Mouse (Mus musculus): ENCODE measurements at regions not wholly inside any gene's neighbourhood (a gene's known extent, or its start where the extent isn't known, plus 50 kb on each side); places are given as distances from the start of the nearest gene placed in this dataset.
"Not testable (repeated sequence)": the region's sequence is repeated elsewhere in the genome, so short reads cannot be mapped to it uniquely, and the experiment has no call there.

DNA sequence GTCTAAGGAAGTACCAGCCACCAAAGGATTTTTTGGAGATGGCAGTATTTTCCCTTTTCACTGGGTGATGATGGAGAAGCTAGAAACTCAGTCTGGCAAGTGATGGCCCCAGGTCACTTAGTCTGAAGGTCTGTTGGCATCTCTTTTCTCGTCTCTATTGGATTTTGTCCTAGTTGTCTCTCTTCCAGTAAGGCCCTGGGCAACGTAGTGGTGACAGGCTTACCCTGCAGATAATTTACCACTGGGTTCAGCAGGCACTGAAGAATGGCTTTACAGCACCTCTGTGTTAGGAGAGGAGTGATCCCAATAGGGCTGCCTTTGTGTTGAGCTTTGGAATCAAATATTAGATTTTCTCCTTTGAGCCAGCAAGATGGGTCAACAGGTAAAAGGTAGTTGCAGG lies 87.9 kb upstream of the 1110032F04Rik start:
- Histone ChIP-seq H3K27me3 (no peaks in the 10 kb centered on the region), H3K27ac (no peak overlapping the region), H3K4me1 (0 out of 2 replicates have a peak, but pooled peaks cover 4% of the 10 kb centered on the region), H3K9me3 (no peaks in the 10 kb centered on the region), H3K9ac (no peak overlapping the region), H3K4me2 (no peak overlapping the region), H3K4me3 (no peak overlapping the region), H3K36me3 (no peaks in the 10 kb centered on the region)
- ATAC-seq (ENCODE audit: insufficient number of reproducible peaks, low FRiP score, low TSS enrichment, low read depth): no peak
- WGBS: 32% methylated on average over 2 of the region's 2 CpGs

DNA sequence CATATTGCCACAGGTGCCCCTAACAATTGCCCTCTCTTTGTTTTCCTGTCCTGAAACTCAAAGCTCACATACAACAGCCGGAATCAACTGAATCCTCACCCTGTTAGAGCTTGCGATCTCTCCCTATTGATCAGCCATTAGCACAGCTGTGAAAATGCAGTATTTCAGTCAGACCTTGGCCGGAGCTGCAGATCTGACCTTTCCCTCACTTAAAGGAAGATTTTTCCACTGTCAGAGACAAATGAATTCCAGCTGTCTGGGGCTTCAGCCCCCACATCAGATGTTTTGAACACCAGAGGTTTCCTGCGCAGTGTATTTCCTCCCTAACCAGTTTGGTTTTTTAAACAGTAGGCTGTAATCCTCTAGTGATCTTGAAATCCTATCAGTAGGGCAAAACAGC lies 87.0 kb upstream of the 1110032F04Rik start:
- Histone ChIP-seq H3K4me1 (0 out of 2 replicates have a peak, but pooled peaks cover 4% of the 10 kb centered on the region), H3K27ac (no peak overlapping the region), H3K4me3 (no peak overlapping the region), H3K27me3 (no peaks in the 10 kb centered on the region), H3K9ac (no peak overlapping the region), H3K36me3 (no peaks in the 10 kb centered on the region), H3K9me3 (no peaks in the 10 kb centered on the region), H3K4me2 (no peak overlapping the region)
- 23% methylated on average over 4 of the region's 4 CpGs for WGBS
- ATAC-seq (ENCODE audit: insufficient number of reproducible peaks, low FRiP score, low TSS enrichment, low read depth): no peak

DNA sequence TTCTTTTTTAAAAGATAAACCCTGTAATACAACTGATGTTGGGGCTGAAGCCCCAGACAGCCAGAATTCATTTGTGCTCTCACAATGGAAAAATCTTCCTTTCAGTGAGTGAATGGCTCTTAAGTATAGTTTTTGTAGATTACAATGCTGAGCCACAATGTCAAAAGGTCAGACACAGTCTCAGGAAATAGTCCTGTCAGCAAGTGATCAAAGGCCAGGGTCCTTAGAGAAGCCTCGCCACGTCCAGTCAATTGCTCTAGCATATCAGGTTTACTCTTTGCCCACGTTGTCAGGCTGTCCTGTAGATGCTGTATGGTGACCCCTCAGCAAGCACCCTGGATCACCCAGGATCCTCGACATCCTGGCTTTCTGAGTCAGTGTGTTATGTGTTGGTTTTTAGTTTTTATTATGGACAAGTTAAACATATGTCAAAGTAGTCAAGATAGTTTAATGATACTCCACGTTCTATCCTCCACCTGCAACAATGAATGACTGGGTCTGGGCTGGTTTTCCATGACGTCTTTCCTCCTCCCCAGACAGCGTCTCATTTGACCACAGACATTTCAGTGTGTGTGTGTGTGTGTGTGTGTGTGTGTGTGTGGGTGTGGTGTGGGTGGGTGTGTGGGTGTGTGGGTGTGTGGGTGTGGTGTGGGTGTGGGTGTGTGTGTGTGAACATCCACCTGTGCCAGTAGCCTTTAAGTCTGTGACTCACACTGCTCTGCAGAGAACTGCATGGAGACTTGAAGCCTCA lies 85.5 kb upstream of the 1110032F04Rik start:
- Histone ChIP-seq H3K9me3 (no peaks in the 10 kb centered on the region), H3K36me3 (no peaks in the 10 kb centered on the region), H3K27me3 (no peaks in the 10 kb centered on the region), H3K4me2 (no peak overlapping the region), H3K4me3 (no peak overlapping the region), H3K4me1 (0 out of 2 replicates have a peak, but pooled peaks cover 7% of the 10 kb centered on the region), H3K9ac (no peak overlapping the region), H3K27ac (no peak overlapping the region)
- no peak for ATAC-seq (ENCODE audit: insufficient number of reproducible peaks, low FRiP score, low TSS enrichment, low read depth)
- WGBS: 38% methylated on average over 7 of the region's 7 CpGs

DNA sequence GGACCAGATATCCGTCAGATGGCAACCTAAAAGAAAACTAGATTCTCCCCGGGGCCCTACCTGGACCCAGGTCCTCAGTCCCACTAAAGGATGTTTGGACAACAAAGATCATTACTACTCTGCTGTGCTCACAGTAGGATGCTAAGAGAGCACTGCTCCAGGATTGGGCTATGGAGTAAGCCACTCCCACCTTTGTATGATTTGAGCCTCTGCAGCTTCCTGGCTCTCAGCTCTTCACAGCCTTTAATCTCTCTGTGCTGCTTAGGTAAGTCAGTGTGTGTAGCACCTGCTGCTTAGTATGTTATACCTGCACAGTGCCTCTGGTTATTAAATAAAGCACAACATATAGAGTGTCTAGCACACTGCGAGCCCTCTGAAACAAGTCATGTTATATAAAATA lies 82.6 kb upstream of the 1110032F04Rik start:
- 68% methylated on average over 3 of the region's 3 CpGs for WGBS
- no peak overlapping the region for H3K9ac ChIP-seq
- H3K36me3 ChIP-seq: no peaks in the 10 kb centered on the region
- ATAC-seq (ENCODE audit: insufficient number of reproducible peaks, low FRiP score, low TSS enrichment, low read depth): no peak
- no peaks in the 10 kb centered on the region for H3K27me3 ChIP-seq
- no peak overlapping the region for H3K27ac ChIP-seq
- H3K4me2 ChIP-seq: no peak overlapping the region
- 0 out of 2 replicates have a peak, but pooled peaks cover 7% of the 10 kb centered on the region for H3K4me1 ChIP-seq
- no peaks in the 10 kb centered on the region for H3K9me3 ChIP-seq
- H3K4me3 ChIP-seq: no peak overlapping the region

DNA sequence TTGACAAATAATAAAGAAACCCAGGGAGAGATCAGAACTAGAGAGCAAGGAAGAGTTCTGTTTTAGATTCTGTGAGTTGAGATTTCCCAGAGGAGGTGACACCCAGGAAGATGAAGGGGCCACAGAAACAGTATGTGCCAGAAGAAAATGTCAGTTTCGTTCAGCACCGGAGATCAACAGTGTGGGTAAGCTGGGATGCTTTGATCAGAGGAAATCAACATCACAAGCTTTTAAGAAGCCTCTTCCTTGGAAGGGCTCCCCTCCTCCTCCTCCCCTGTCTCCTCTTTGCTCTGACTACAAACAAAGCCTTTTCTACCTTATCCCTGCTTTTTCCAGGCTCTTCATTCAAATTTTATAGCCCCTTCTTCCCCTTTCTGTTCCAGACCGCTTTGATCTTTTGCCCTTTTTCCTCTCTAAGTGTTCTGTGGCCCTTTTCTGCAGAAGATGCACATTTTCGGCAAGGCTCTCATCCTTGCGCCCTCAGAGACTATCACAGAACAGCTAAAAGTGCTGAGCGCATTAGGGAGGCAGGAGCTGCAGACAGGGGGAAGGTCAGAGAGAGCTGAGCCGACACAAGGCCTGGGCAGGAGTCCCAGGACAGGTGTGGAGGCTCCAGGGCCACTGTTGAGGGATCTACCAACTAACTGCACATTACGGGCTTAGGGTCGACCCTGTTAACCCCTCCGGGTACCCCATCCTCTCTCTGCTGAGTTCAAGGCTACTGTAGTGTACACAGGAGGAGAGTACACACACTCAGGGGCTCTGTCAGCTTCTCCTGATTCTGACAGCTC lies 81.8 kb upstream of the 1110032F04Rik start:
- Histone ChIP-seq H3K4me2 (no peak overlapping the region), H3K36me3 (no peaks in the 10 kb centered on the region), H3K4me1 (0 out of 2 replicates have a peak, but pooled peaks cover 7% of the 10 kb centered on the region), H3K9me3 (no peaks in the 10 kb centered on the region), H3K27me3 (no peaks in the 10 kb centered on the region), H3K4me3 (no peak overlapping the region), H3K27ac (no peak overlapping the region), H3K9ac (no peak overlapping the region)
- 29% methylated on average over 10 of the region's 10 CpGs for WGBS
- ATAC-seq (ENCODE audit: insufficient number of reproducible peaks, low FRiP score, low TSS enrichment, low read depth): no peak

DNA sequence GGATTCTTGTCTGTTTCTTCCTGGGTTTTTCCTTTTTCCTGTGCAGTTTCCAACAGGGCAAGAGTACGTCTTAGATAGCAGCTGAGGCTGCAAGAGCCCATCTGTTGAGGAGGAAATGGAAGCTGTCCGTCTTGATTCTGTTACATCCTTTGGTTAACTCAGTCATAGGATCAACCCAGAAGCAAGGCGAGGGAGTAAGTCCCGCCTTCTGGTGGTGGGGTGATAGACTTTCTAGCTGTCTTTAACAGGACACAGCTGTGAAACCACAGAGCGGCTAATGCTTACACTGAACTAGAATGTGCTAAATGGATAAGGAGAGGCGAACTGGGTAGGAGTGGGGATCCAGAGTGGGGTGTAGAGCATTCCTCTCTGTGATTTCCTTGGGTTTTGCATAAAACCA lies 79.9 kb upstream of the 1110032F04Rik start:
- Histone ChIP-seq H3K4me2 (no peak overlapping the region), H3K4me3 (no peak overlapping the region), H3K27me3 (no peaks in the 10 kb centered on the region), H3K9me3 (no peaks in the 10 kb centered on the region), H3K36me3 (no peaks in the 10 kb centered on the region), H3K9ac (no peak overlapping the region), H3K4me1 (peaks cover 2% of the 10 kb centered on the region; the same call in 1 of the 2 replicates), H3K27ac (no peak overlapping the region)
- no peak for ATAC-seq (ENCODE audit: insufficient number of reproducible peaks, low FRiP score, low TSS enrichment, low read depth)
- WGBS: 64% methylated on average over 6 of the region's 6 CpGs

DNA sequence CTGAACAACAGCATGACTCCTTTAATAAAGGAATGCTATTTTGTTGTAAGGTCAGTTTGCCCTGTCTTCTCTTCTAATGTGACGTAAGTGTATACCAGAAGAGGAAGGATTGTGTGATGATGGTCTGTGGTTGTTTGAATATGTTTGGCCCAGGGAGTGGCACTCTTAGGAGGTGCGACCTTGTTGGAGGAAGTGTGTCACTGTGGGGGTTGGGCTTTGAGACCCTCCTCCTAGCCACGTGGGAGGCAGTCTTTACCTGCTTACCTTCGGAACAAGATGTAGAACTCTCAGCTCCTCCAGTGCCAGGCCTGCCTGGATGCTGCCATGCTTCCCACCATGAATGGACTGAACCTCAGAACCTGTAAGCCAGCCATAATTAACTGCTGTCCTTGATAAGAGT lies 78.9 kb upstream of the 1110032F04Rik start:
- Histone ChIP-seq H3K9me3 (no peaks in the 10 kb centered on the region), H3K27me3 (no peaks in the 10 kb centered on the region), H3K4me1 (peaks cover 2% of the 10 kb centered on the region; the same call in 1 of the 2 replicates), H3K9ac (no peak overlapping the region), H3K4me3 (no peak overlapping the region), H3K27ac (no peak overlapping the region), H3K4me2 (no peak overlapping the region), H3K36me3 (no peaks in the 10 kb centered on the region)
- 88% methylated on average over 4 of the region's 4 CpGs for WGBS
- ATAC-seq (ENCODE audit: insufficient number of reproducible peaks, low FRiP score, low TSS enrichment, low read depth): no peak

DNA sequence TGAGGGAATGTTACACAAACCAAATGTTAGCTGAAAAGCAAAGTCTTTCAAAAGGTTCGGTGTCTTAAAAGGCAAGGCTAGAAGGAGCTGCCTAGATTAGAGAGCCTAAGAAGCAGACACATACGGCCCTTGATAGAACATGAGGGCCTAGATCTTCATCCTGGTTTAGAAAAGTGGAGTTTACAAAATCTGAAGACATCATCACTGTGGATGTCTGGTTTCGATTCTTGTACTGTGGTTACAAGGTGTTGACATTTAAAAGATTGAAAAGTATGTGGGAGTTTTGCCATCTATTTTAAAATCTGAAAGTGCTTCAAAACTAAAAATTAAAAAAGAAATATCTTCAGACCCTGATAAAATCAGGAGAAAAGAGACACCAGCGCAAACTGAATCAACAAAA lies 76.5 kb upstream of the 1110032F04Rik start:
- ATAC-seq (ENCODE audit: insufficient number of reproducible peaks, low FRiP score, low TSS enrichment, low read depth): no peak

DNA sequence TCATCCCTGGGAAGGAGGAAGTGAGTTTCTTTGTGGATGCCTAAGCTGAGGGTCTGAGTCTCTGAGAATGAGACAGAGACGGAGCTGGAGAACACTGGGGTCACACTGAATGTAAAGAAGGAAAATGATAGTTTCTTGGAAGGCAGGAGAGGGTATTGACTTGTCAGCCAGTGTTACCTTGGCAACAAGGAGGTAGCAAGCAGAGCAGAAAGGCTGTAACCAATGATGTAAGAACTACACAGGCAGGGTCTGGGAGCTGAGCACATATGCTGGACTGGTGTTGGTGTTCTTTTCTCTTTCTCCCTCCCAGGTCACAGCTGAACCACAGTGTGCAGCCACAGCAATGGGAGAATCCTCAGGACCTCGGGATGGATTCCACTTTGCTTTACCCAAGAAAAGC lies 75.5 kb upstream of the 1110032F04Rik start:
- Histone ChIP-seq H3K9ac (no peak overlapping the region), H3K36me3 (no peaks in the 10 kb centered on the region), H3K4me2 (no peak overlapping the region), H3K4me3 (no peak overlapping the region), H3K27me3 (no peaks in the 10 kb centered on the region), H3K27ac (no peak overlapping the region), H3K4me1 (no peaks in the 10 kb centered on the region; the same call in 1 of the 2 replicates), H3K9me3 (no peaks in the 10 kb centered on the region)
- 61% methylated on average over 2 of the region's 2 CpGs for WGBS
- no peak for ATAC-seq (ENCODE audit: insufficient number of reproducible peaks, low FRiP score, low TSS enrichment, low read depth)

More for the DNA sequence above, 76.5 kb upstream of the 1110032F04Rik start:
- Histone ChIP-seq H3K27ac (no peak overlapping the region), H3K27me3 (no peaks in the 10 kb centered on the region), H3K4me3 (no peak overlapping the region), H3K9ac (no peak overlapping the region), H3K4me1 (no peaks in the 10 kb centered on the region; the same call in 1 of the 2 replicates), H3K4me2 (no peak overlapping the region), H3K9me3 (no peaks in the 10 kb centered on the region), H3K36me3 (no peaks in the 10 kb centered on the region)
- 88% methylated on average over 4 of the region's 4 CpGs for WGBS

DNA sequence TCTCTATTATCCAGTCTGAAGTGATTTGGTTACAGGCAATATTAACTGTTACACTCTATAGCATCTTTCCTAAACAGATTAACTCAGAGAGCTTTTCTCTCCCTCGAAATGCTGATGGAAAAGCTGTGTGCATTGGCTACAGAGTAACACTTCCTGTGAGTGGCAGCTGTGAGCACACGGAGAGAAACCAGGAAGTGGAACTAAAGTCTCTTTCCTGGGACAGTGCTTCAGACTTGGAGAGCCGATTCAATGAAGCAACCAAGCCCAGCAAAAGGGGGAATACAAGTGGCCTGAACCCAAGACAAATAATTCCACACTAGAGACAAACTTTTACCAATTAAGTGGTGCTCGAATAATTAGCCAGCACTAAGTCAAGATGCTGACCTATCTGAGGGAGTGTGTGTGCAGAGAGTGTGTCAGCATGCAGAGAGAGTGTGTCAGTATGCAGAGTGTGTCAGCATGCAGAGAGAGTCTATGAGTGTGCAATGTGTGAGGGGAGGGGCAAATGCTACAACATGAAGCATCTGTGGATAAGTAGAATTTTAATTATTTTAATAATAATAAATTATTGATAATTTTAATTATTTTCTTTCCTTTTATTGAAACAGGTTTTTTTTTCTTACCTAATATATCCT lies 74.9 kb upstream of the 1110032F04Rik start:
- no peaks in the 10 kb centered on the region for H3K36me3 ChIP-seq
- no peaks in the 10 kb centered on the region for H3K27me3 ChIP-seq
- no peak overlapping the region for H3K27ac ChIP-seq
- H3K9ac ChIP-seq: no peak overlapping the region
- no peaks in the 10 kb centered on the region for H3K9me3 ChIP-seq
- H3K4me3 ChIP-seq: no peak overlapping the region
- H3K4me1 ChIP-seq: no peaks in the 10 kb centered on the region; the same call in 1 of the 2 replicates
- no peak overlapping the region for H3K4me2 ChIP-seq
- no peak for ATAC-seq (ENCODE audit: insufficient number of reproducible peaks, low FRiP score, low TSS enrichment, low read depth)
- WGBS: 48% methylated on average over 4 of the region's 4 CpGs

DNA sequence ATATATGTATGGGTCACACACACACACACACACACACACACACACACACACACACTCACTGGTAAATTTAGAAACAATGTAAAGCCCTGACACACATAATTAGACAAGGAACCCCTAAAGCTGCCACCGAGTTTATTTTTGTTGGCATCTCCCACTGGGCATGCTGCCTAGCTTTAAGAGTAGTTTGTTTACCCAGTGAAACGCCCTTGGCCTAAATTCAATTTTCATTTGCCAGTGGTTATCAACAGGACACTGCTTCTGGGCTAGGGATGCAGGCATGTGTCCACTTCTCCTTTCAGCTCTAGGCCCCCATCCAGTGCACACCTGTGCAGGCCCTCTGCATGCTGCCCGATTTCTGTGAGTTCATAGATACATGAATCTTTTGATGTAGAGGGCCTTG lies 73.7 kb upstream of the 1110032F04Rik start:
- no peaks in the 10 kb centered on the region; the same call in 1 of the 2 replicates for H3K4me1 ChIP-seq
- no peak overlapping the region for H3K27ac ChIP-seq
- H3K4me3 ChIP-seq: no peak overlapping the region
- 50% methylated on average over 3 of the region's 3 CpGs for WGBS
- H3K4me2 ChIP-seq: no peak overlapping the region
- no peak overlapping the region for H3K9ac ChIP-seq
- ATAC-seq (ENCODE audit: insufficient number of reproducible peaks, low FRiP score, low TSS enrichment, low read depth): no peak
- no peaks in the 10 kb centered on the region for H3K36me3 ChIP-seq
- no peaks in the 10 kb centered on the region for H3K27me3 ChIP-seq
- no peaks in the 10 kb centered on the region for H3K9me3 ChIP-seq

DNA sequence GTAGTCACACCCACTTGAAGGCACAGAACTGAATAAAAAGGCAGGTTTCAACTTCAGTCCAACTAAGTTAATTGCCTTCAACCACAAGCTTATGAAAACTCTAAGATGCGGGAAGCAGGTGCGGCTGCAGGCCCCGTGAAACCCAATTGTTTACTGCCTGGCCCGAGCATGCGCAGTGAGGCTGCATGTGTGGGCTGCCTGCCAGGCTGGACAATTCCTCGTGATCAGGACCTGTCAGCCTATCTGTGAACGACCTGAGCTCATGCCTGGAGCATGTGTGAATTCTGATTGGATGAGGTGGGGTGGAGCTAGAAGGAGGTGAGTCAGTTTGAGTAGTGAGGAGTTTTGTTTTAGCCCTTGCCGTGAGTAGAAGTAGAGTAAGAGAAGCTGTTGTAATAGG lies 71.0 kb upstream of the 1110032F04Rik start:
- not testable (repeated sequence) for H3K4me2 ChIP-seq; H3K9ac ChIP-seq; ATAC-seq (ENCODE audit: insufficient number of reproducible peaks, low FRiP score, low TSS enrichment, low read depth); H3K9me3 ChIP-seq; H3K4me1 ChIP-seq; H3K4me3 ChIP-seq; H3K27me3 ChIP-seq; H3K36me3 ChIP-seq; H3K27ac ChIP-seq
- 57% methylated on average over 8 of the region's 8 CpGs for WGBS
